Mouse (Mus musculus) liver, embryonic 14.5 days (tissue): ENCODE results near the gene Cd9.

ENCODE experiments used
- CTCF ChIP-seq: IDR thresholded peaks from 2 replicates; pipeline ENCODE4 v1.5.1; 2016; ENCODE audit warnings: antibody characterized with exemption, low read depth, control low read depth
- EP300 ChIP-seq: IDR thresholded peaks from 2 replicates; pipeline ENCODE4 v1.6.1; 2016; ENCODE audit warnings: antibody characterized with exemption, low read depth

- TF ChIP-seq CTCF (no peak), EP300 (no peak)
Measured at GRCm38 (mm10) chr6:125447660-125448059, 46.9 kb downstream of the Cd9 start.
